Mouse (Mus musculus) right cerebral cortex, adult 2 months (tissue): ENCODE measurements around the gene Pfkfb1.

Source experiments
- DNase-seq, 2 experiments: peaks; one replicate each; pipeline ENCODE4 v3.0.0; 2021 to 2022; ENCODE audit warnings: low spot score in 2 of 2

Pfkfb1 gene

GRCm38 (mm10) chrX:150588023-150588764 is at the start of gene Pfkfb1:
Gene Pfkfb1, plus strand, starts transcription at chrX:150588229.
- DNase-seq, result peak; percentile 64 to 73

- DNase-seq, result no peak
Measured at GRCm38 (mm10) chrX:150540111-150540510, 47.9 kb upstream of the Pfkfb1 start.

- DNase-seq, result no peak
Measured at GRCm38 (mm10) chrX:150541684-150542083, 46.3 kb upstream of the Pfkfb1 start.

- DNase-seq, result no peak
Measured at GRCm38 (mm10) chrX:150547239-150547638, 40.8 kb upstream of the Pfkfb1 start, which contains the start of gene Alas2. Gene Alas2, plus strand, starts transcription at chrX:150547375.

- DNase-seq, result no peak
Measured at GRCm38 (mm10) chrX:150549639-150550038, 38.4 kb upstream of the Pfkfb1 start.

- DNase-seq, result no peak
Measured at GRCm38 (mm10) chrX:150551986-150552385, 36.0 kb upstream of the Pfkfb1 start.

GRCm38 (mm10) chrX:150554032-150554431 is 34.0 kb upstream of the Pfkfb1 start:
- no peak for DNase-seq

DNA sequence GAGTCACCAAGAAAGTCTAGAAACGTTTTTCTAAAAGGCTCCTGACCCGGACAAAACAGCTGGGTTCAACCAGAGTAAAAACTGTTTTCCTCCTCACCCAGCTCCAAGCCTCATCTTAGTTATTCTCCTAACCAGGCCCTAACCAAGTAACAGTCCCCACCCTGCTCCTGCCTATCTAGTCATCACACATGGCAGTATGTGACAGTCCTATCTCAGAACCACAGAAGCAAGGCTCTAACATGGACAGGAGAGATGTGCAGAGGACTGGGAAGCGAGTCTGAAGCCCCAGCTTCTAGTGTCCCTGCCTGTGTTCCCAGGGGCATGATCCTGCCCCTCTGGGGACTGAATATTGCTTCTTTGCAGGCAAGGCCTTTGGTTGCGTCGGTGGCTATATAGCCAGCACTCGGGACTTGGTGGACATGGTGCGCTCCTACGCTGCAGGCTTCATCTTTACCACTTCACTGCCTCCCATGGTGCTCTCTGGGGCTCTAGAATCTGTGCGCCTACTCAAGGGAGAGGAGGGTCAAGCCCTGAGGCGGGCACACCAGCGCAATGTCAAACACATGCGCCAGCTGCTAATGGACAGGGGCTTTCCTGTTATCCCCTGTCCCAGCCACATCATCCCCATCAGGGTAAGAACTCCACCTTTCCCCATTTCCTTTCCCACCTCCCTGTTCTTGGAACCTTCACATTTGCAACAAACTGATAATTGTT is 23.2 kb upstream of the Pfkfb1 start:
- no peak for DNase-seq

GRCm38 (mm10) chrX:150581921-150582320 is 6.1 kb upstream of the Pfkfb1 start:
- no peak for DNase-seq

GRCm38 (mm10) chrX:150585116-150585515 is 2.9 kb upstream of the Pfkfb1 start:
- no peak for DNase-seq

GRCm38 (mm10) chrX:150589696-150590095 is 1.7 kb downstream of the Pfkfb1 start, which contains the start of gene Apex2:
Gene Apex2, minus strand, starts transcription at chrX:150589868.
- DNase-seq, result no peak

- no peak for DNase-seq
Measured at GRCm38 (mm10) chrX:150593266-150594035, 5.4 kb downstream of the Pfkfb1 start.

DNA sequence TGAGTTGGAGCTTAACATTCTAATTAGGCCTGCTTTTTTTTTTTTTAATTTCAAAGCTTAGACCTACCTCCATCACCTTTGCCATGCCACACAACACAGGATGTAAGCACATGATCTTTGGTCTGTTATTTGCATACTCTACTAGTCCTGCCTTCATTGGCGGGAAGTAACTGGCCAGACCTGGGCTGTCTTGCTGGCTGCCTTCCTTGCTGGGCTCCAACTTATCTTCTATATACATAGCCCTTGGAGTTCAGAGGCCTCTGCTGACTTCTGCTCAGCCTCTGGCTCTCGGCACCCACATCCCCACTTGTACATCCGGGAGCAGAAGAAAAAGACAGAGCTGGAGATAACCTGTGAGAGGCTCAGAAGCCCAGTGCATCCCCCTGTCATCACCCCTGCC is 6.1 kb downstream of the Pfkfb1 start:
- DNase-seq, result no peak

DNA sequence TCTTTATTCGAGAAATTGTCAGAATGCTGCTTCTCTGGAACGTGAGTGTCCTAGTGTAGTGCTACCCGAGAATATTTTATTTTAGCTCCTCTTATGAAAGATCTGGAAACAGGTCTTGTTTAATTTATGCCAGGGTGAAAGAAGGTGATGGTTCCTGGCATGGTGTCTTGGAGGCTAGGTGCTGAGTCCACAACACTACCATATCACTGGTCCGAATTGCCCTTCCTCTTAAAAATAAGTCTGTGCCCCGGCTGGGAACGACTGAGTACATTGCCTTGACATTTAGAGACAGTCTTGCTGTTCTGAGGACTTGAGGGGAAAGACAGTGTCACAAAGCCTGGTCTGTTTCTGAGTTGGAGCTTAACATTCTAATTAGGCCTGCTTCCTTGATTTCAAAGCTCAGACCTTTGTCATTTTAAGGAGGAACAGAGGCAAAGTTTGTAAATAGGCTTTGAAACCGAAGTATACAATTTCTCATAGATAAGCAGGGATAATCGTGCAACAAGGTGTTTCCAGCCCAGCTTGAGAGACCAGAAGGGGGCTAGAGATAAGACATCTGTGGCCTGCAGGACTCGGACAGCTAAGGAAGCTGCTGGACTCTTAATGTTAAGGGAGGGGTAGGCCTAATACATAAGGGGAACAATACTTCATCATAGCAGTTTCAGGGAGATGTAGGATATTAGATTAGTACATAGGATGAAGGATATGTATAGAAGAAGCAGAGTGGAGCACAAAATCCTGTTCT is 7.2 kb downstream of the Pfkfb1 start:
- no peak for DNase-seq

DNA sequence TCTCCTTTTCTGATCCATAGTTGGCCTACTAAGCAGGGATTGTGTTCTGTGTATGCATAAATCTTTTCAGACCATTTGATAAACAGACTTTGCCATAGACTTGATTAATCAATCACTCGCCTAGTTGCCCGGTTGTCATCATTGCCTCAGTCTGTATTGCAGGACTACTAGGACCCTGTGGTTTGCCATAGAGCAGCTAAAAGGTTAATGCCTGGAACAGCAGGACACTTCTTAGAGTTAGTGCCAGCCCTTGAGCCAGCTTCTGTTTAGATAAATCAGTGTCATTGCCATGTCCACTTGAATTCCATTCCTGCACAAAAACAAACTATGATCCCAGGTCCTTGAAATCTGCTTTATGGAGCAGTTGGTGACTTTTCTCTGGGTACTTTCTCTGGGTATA is 10.9 kb downstream of the Pfkfb1 start:
- DNase-seq, result no peak

DNA sequence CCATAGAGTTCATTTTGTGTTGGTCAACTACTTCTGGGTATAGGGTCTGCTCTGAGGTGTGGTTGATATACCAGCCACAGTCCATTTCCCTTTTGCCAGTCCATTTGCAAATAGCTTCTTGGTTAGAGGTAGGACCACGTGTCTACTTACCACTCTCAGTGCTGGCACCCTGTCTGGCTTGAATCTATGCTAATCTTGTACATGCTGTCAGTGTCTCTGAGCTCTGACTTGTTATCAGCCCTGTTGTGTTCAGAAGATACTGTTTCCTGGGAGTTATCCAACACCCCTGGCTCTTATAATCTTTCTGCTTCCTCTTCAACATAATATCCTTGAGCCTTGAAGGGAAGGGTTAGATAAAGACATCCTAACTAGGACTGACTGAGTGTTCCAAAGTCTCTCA is 48.4 kb downstream of the Pfkfb1 start:
- no peak for DNase-seq

DNA sequence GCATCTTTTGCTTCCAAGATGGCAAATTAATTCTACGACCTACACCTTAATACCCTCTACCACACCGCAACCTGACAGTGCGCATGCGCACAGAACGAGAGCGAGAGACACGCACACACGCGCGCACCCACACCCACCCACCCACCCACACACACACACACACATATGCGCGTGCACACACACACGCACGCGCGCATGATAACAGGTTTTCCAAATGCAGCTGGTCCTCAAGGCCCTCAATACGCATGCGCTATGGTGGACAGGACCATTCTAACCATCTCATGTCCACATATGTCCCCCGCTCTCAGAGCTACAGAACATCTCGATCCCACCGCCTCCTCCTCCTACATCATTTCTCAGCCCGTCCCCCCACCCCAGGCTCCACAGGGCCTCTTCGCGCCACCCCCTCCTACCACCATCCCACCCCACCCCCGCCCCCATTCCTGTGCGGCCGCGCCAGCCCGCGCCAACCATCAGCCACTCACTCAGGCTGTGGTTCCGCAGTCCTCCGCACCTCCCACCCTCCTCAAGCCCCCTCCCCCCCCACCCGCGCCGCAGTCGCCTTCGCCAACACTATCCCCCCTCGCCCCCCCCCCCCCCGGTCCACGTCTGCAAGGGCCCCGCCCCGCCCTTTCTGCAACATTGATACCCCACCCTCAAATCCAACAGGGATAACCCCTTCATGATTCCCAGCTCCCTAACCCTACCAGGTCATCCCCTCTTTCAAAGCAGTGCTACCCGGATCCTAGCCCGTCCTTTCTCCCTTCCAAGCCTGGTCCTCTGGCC is 68.3 kb downstream of the Pfkfb1 start:
- DNase-seq, result peak; percentile 38 to 55

DNA sequence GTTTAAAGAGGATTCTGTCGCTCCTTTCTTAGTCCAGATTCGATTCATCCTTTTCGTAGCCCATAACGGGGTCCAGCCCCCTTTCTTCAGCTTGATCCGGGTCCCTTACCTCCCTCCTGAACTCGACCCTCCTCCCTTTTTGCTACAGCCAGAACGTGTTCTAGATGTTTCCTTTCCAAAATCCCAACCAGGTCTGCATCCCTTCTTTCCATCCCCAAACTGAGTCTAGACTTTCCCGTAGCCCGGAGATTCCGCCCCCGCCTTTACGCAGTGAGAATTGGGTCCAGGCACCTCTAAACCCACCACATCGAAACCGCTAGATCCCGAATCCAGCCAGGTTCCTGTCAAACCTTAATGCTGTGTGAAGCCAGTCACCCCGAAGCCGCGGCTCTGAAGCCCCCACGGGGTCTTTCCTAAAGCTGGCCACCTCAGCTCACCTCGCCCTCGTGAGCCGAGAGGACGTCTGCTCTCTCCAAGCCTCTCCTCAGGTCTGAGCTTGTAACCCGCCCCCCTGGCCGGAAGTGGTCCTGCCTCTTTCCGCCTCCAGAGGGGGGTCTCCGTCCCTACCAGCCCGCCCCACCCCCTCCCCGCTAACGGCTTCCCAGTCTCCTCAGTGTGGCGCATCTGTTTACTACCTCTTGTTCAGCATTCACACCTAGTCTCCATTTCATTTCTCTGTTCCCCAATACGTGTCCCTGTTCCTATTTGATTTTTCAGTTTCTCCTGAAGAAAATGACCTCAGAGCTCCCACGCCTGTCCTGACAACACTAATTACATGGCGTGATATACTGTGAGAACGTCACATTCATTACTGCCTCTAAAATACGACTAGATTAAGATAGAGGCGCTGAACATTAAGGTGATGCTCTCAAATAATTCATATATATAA is 69.1 kb downstream of the Pfkfb1 start, which contains the start of gene Tro:
Tro (minus strand) TSS at position 676 of the 889 bp plus-strand sequence.
- peak; percentile 42 to 50 for DNase-seq

DNA sequence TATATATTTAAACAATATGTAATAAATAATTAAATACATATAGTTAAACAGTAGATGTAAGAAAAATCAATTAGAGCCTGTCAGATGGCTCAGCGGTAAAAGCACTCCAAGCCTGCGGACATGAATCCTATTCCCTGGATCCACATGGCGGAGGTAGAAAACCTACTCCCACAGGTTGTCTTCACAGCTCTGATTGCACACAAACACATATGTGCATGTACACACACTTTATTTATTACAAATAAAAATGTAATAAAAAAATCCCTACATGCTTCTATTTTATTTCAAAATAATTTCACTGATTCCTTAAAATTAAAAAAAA is 69.7 kb downstream of the Pfkfb1 start:
- DNase-seq, result no peak

- no peak for DNase-seq
Measured at GRCm38 (mm10) chrX:150662809-150663208, 74.8 kb downstream of the Pfkfb1 start.
